Comparison of ENCODE assay signal across 8 mouse cellular contexts in genomic region chr14:47472359-47472742, GRCm38 (mm10). TPM values are rescaled to one million over a fixed set of nuclear protein-coding genes. Genes with fewer than 3 reads are reported as not detected.
DNase-seq lines count a peak whose midpoint lies in the region; ATAC-seq lines count a peak whose summit lies in the region.

No protein-coding gene starts in this region.

- ATAC-seq in inflammation-experienced regulatory T-cells, adult 6 months, result peak; percentile 88
- peak; percentile 90 for ATAC-seq in megakaryocyte progenitor cell, adult 5-6 weeks (replicated peaks; ENCODE audit: poor library complexity)

- DNase-seq in adrenal gland, adult 18-20 months (ENCODE audit: low spot score in 2 of 2), result peak; percentile 99
- DNase-seq in embryo, embryonic 10.5 days (ENCODE audit: low spot score), result peak; percentile 96
- peak; percentile 94 for DNase-seq in gastrocnemius, postnatal 14 days
- peak; percentile 83 to 97 for DNase-seq in left cerebral cortex, adult 9 months (ENCODE audit: low spot score in 2 of 2)
- DNase-seq in right cerebral cortex, postnatal 10 days (ENCODE audit: low spot score in 2 of 2), result peak; percentile 96 to 97
- DNase-seq in urinary bladder, postnatal 14 days (ENCODE audit: low spot score), result peak; percentile 94

- intact Hi-C loops in gastrocnemius, postnatal 14 days (cut with DNase I; ENCODE audit: low total_unique reads), result no loop called here

RNA-seq across cellular contexts. Expression of gene Fbxo34, which starts 22.1 kb away (rescaled TPM):
- 10 to 100 TPM; 21.5 to 28.3 TPM for total RNA-seq in adrenal gland, adult 18-20 months (2021)
- total RNA-seq in gastrocnemius, postnatal 14 days (2021), result 10 to 100 TPM; 10.5 to 11.2 TPM
- 10 to 100 TPM in 1 of 3 experiments, 1 to 10 TPM in 2; 8.7 to 10.3 (median 9.4) TPM for polyA plus RNA-seq in inflammation-experienced regulatory T-cells, adult 6 months (2017; shearing (Covaris generic))
- 11.0 and 11.4 TPM in 2 replicates for total RNA-seq in megakaryocyte progenitor cell, adult 5-6 weeks (2015)
- total RNA-seq in megakaryocyte progenitor cell, adult 5-6 weeks (2017), result 16.1 and 22.6 TPM in 2 replicates

RNA-seq across cellular contexts. Expression of gene Dlgap5, which starts 54.1 kb away (rescaled TPM):
- total RNA-seq in adrenal gland, adult 18-20 months (2021), result 1 to 10 TPM in 1 of 2 experiments, under 1 TPM in 1; 0.93 to 2.2 TPM
- total RNA-seq in gastrocnemius, postnatal 14 days (2021), result 1 to 10 TPM; 2.3 to 3.6 TPM
- 10 to 100 TPM in 2 of 3 experiments, 1 to 10 TPM in 1; 9.9 to 33.6 (median 14.7) TPM for polyA plus RNA-seq in inflammation-experienced regulatory T-cells, adult 6 months (2017; shearing (Covaris generic))
- total RNA-seq in megakaryocyte progenitor cell, adult 5-6 weeks (2015), result 44.2 and 53.5 TPM in 2 replicates
- total RNA-seq in megakaryocyte progenitor cell, adult 5-6 weeks (2017), result 75.3 and 77.0 TPM in 2 replicates

Comparison
In these comparisons a context has a peak if more than half of its experiments do, and no peak if none do; other contexts are left out.
1. Peak in every context shown above with its lines: DNase-seq and ATAC-seq.
2. RNA of gene Dlgap5, which starts 54.1 kb away (total RNA-seq): 44.2 to 77.0 TPM in megakaryocyte progenitor cell, adult 5-6 weeks; 2.3 to 3.6 TPM in gastrocnemius, postnatal 14 days and 0.93 to 2.2 TPM in adrenal gland, adult 18-20 months; every median in the first group is over 4 times any median in the second.